Mouse (Mus musculus): ENCODE results near the gene Rapgef6. TPM values are rescaled to one million over a fixed set of nuclear protein-coding genes. Genes with fewer than 3 reads are reported as not detected.

Rapgef6 gene
- polyA plus RNA-seq, 1 experiment from 2014 or later, result 40.9 TPM

- H3K9me3 ChIP-seq (ENCODE audit: control insufficient read depth, low read length), result no peaks in the 10 kb centered on the region
- H3K27me3 ChIP-seq (replicated peaks; ENCODE audit: control insufficient read depth, insufficient read depth, low read length), result no peaks in the 10 kb centered on the region
- WGBS, result 91% methylated on average over 3 of the region's 3 CpGs
- H3K27ac ChIP-seq (ENCODE audit: low read length), result no peak overlapping the region
- H3K4me1 ChIP-seq (replicated peaks; ENCODE audit: control insufficient read depth, insufficient read depth, low read length), result peaks cover 7% of the 10 kb centered on the region
- no peak for ATAC-seq
- H3K36me3 ChIP-seq (ENCODE audit: control insufficient read depth, insufficient read depth), result peaks cover 7% of the 10 kb centered on the region; the same call in 1 of the 2 replicates
- no peak overlapping the region for H3K4me2 ChIP-seq (ENCODE audit: low read length)
- H3K9ac ChIP-seq (replicated peaks; ENCODE audit: low read depth, low read length), result no peak overlapping the region
- H3K4me3 ChIP-seq (replicated peaks; ENCODE audit: low read length), result no peak overlapping the region
Observed at GRCm38 (mm10) chr11:54729311-54729710, 206.7 kb downstream of the Rapgef6 start.

GRCm38 (mm10) chr11:54730931-54731330 lies 208.3 kb downstream of the Rapgef6 start:
- H3K27ac ChIP-seq (ENCODE audit: low read length), result no peak overlapping the region
- H3K4me3 ChIP-seq (replicated peaks; ENCODE audit: low read length), result no peak overlapping the region
- H3K9me3 ChIP-seq (ENCODE audit: control insufficient read depth, low read length), result no peaks in the 10 kb centered on the region
- H3K9ac ChIP-seq (replicated peaks; ENCODE audit: low read depth, low read length), result no peak overlapping the region
- ATAC-seq, result no peak
- no peaks in the 10 kb centered on the region for H3K27me3 ChIP-seq (replicated peaks; ENCODE audit: control insufficient read depth, insufficient read depth, low read length)
- peaks cover 7% of the 10 kb centered on the region for H3K36me3 ChIP-seq (ENCODE audit: control insufficient read depth, insufficient read depth)
- no peaks in the 10 kb centered on the region for H3K4me1 ChIP-seq (replicated peaks; ENCODE audit: control insufficient read depth, insufficient read depth, low read length)
- no peak overlapping the region for H3K4me2 ChIP-seq (ENCODE audit: low read length)
- 86% methylated on average over 5 of the region's 5 CpGs for WGBS

- H3K4me2 ChIP-seq (ENCODE audit: low read length), result no peak overlapping the region
Observed at GRCm38 (mm10) chr11:54731367-54731766, 208.7 kb downstream of the Rapgef6 start.

GRCm38 (mm10) chr11:54733546-54733945 lies 210.9 kb downstream of the Rapgef6 start:
- no peak overlapping the region for H3K4me2 ChIP-seq (ENCODE audit: low read length)
- WGBS, result 82% methylated on average over 7 of the region's 7 CpGs

More at GRCm38 (mm10) chr11:54731367-54731766, 208.7 kb downstream of the Rapgef6 start:
- Histone ChIP-seq H3K27me3 (replicated peaks; ENCODE audit: control insufficient read depth, insufficient read depth, low read length) (no peaks in the 10 kb centered on the region), H3K36me3 (ENCODE audit: control insufficient read depth, insufficient read depth) (peaks cover 7% of the 10 kb centered on the region), H3K4me3 (replicated peaks; ENCODE audit: low read length) (no peak overlapping the region), H3K9ac (replicated peaks; ENCODE audit: low read depth, low read length) (no peak overlapping the region), H3K27ac (ENCODE audit: low read length) (no peak overlapping the region), H3K9me3 (ENCODE audit: control insufficient read depth, low read length) (no peaks in the 10 kb centered on the region), H3K4me1 (replicated peaks; ENCODE audit: control insufficient read depth, insufficient read depth, low read length) (no peaks in the 10 kb centered on the region)
- WGBS, result 75% methylated on average over 7 of the region's 7 CpGs
- no peak for ATAC-seq

GRCm38 (mm10) chr11:54735114-54735513 lies 212.5 kb downstream of the Rapgef6 start:
- H3K36me3 ChIP-seq (ENCODE audit: control insufficient read depth, insufficient read depth), result peaks cover 5% of the 10 kb centered on the region
- WGBS, result 94% methylated on average over 1 of the region's 1 CpGs
- ATAC-seq, result no peak

More at GRCm38 (mm10) chr11:54733546-54733945, 210.9 kb downstream of the Rapgef6 start:
- peaks cover 2% of the 10 kb centered on the region; the same call in 1 of the 2 replicates for H3K36me3 ChIP-seq (ENCODE audit: control insufficient read depth, insufficient read depth)
- no peak overlapping the region for H3K27ac ChIP-seq (ENCODE audit: low read length)
- no peak overlapping the region for H3K9ac ChIP-seq (replicated peaks; ENCODE audit: low read depth, low read length)
- ATAC-seq, result no peak
- H3K4me3 ChIP-seq (replicated peaks; ENCODE audit: low read length), result no peak overlapping the region
- no peaks in the 10 kb centered on the region for H3K4me1 ChIP-seq (replicated peaks; ENCODE audit: control insufficient read depth, insufficient read depth, low read length)
- no peaks in the 10 kb centered on the region for H3K27me3 ChIP-seq (replicated peaks; ENCODE audit: control insufficient read depth, insufficient read depth, low read length)
- H3K9me3 ChIP-seq (ENCODE audit: control insufficient read depth, low read length), result no peaks in the 10 kb centered on the region

GRCm38 (mm10) chr11:54736903-54737302 lies 214.3 kb downstream of the Rapgef6 start:
- Histone ChIP-seq H3K9me3 (ENCODE audit: control insufficient read depth, low read length) (no peaks in the 10 kb centered on the region), H3K27me3 (replicated peaks; ENCODE audit: control insufficient read depth, insufficient read depth, low read length) (no peaks in the 10 kb centered on the region), H3K27ac (ENCODE audit: low read length) (no peak overlapping the region), H3K4me1 (replicated peaks; ENCODE audit: control insufficient read depth, insufficient read depth, low read length) (no peaks in the 10 kb centered on the region), H3K36me3 (ENCODE audit: control insufficient read depth, insufficient read depth) (peaks cover 6% of the 10 kb centered on the region), H3K4me2 (ENCODE audit: low read length) (no peak overlapping the region), H3K9ac (replicated peaks; ENCODE audit: low read depth, low read length) (no peak overlapping the region), H3K4me3 (replicated peaks; ENCODE audit: low read length) (no peak overlapping the region)
- WGBS, result 97% methylated on average over 5 of the region's 5 CpGs
- no peak for ATAC-seq

More at GRCm38 (mm10) chr11:54735114-54735513, 212.5 kb downstream of the Rapgef6 start:
- Histone ChIP-seq H3K4me2 (ENCODE audit: low read length) (no peak overlapping the region), H3K9ac (replicated peaks; ENCODE audit: low read depth, low read length) (no peak overlapping the region), H3K27me3 (replicated peaks; ENCODE audit: control insufficient read depth, insufficient read depth, low read length) (no peaks in the 10 kb centered on the region), H3K9me3 (ENCODE audit: control insufficient read depth, low read length) (no peaks in the 10 kb centered on the region), H3K4me3 (replicated peaks; ENCODE audit: low read length) (no peak overlapping the region), H3K4me1 (replicated peaks; ENCODE audit: control insufficient read depth, insufficient read depth, low read length) (no peaks in the 10 kb centered on the region), H3K27ac (ENCODE audit: low read length) (no peak overlapping the region)

- Histone ChIP-seq H3K9ac (replicated peaks; ENCODE audit: low read depth, low read length) (no peak overlapping the region), H3K36me3 (ENCODE audit: control insufficient read depth, insufficient read depth) (peaks cover 4% of the 10 kb centered on the region), H3K4me2 (ENCODE audit: low read length) (no peak overlapping the region), H3K27me3 (replicated peaks; ENCODE audit: control insufficient read depth, insufficient read depth, low read length) (no peaks in the 10 kb centered on the region), H3K4me3 (replicated peaks; ENCODE audit: low read length) (no peak overlapping the region), H3K27ac (ENCODE audit: low read length) (no peak overlapping the region), H3K4me1 (replicated peaks; ENCODE audit: control insufficient read depth, insufficient read depth, low read length) (no peaks in the 10 kb centered on the region), H3K9me3 (ENCODE audit: control insufficient read depth, low read length) (no peaks in the 10 kb centered on the region)
- 92% methylated on average over 4 of the region's 4 CpGs for WGBS
- no peak for ATAC-seq
Observed at GRCm38 (mm10) chr11:54739012-54739750, 216.5 kb downstream of the Rapgef6 start.

GRCm38 (mm10) chr11:54741330-54741729 lies 218.7 kb downstream of the Rapgef6 start:
- Histone ChIP-seq H3K4me1 (replicated peaks; ENCODE audit: control insufficient read depth, insufficient read depth, low read length) (no peaks in the 10 kb centered on the region), H3K27ac (ENCODE audit: low read length) (no peak overlapping the region), H3K4me3 (replicated peaks; ENCODE audit: low read length) (no peak overlapping the region), H3K36me3 (ENCODE audit: control insufficient read depth, insufficient read depth) (peaks cover 4% of the 10 kb centered on the region), H3K9me3 (ENCODE audit: control insufficient read depth, low read length) (no peaks in the 10 kb centered on the region), H3K9ac (replicated peaks; ENCODE audit: low read depth, low read length) (no peak overlapping the region), H3K4me2 (ENCODE audit: low read length) (no peak overlapping the region), H3K27me3 (replicated peaks; ENCODE audit: control insufficient read depth, insufficient read depth, low read length) (no peaks in the 10 kb centered on the region)
- 93% methylated on average over 2 of the region's 2 CpGs for WGBS
- ATAC-seq, result no peak

GRCm38 (mm10) chr11:54744231-54744630 lies 221.6 kb downstream of the Rapgef6 start:
- H3K9me3 ChIP-seq (ENCODE audit: control insufficient read depth, low read length), result no peaks in the 10 kb centered on the region
- no peak for ATAC-seq
- no peak overlapping the region for H3K4me3 ChIP-seq (replicated peaks; ENCODE audit: low read length)
- H3K36me3 ChIP-seq (ENCODE audit: control insufficient read depth, insufficient read depth), result peaks cover 4% of the 10 kb centered on the region
- H3K9ac ChIP-seq (replicated peaks; ENCODE audit: low read depth, low read length), result no peak overlapping the region
- WGBS, result 86% methylated on average over 1 of the region's 1 CpGs
- no peak overlapping the region for H3K27ac ChIP-seq (ENCODE audit: low read length)
- H3K4me2 ChIP-seq (ENCODE audit: low read length), result no peak overlapping the region
- no peaks in the 10 kb centered on the region for H3K27me3 ChIP-seq (replicated peaks; ENCODE audit: control insufficient read depth, insufficient read depth, low read length)
- no peaks in the 10 kb centered on the region for H3K4me1 ChIP-seq (replicated peaks; ENCODE audit: control insufficient read depth, insufficient read depth, low read length)

Measured in forebrain, embryonic 16.5 days (tissue).